Mouse (Mus musculus) retina, postnatal 7 days (tissue): ENCODE results near the gene Egln2.

ENCODE experiments used
- DNase-seq: peaks from one replicate; pipeline ENCODE4 v3.0.0-alpha.2; 2012; ENCODE audit warnings: low read depth, low spot score

The Egln2 gene

GRCm38 (mm10) chr7:27166614-27167474, at the start of gene Egln2:
TSS of gene Egln2 (minus strand) at chr7:27166802.
- peak; percentile 90 for DNase-seq

DNA sequence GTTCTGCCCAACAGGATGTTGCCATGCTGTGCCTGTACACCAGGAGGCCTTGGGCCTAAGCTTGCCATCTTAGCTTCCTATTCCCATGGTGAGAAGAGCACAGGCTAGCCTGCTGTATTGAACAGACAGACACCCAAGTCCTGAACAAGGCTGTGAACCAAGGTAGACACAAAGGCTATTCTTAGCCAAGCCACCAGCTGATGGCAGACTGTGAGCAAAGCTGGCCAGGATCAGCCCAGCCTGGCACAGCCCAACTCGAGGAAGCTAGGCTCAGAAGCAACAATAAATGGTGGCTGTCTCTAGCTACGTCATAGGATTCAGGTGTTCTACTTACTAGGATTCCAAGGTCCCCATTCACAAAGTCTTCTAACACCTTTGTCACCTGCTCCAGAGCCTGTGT, 46.0 kb upstream of the Egln2 start:
- DNase-seq: no peak

- no peak for DNase-seq
Observed at GRCm38 (mm10) chr7:27203730-27204449, 37.3 kb upstream of the Egln2 start.

GRCm38 (mm10) chr7:27198779-27199178, 32.2 kb upstream of the Egln2 start:
- DNase-seq: no peak

DNA sequence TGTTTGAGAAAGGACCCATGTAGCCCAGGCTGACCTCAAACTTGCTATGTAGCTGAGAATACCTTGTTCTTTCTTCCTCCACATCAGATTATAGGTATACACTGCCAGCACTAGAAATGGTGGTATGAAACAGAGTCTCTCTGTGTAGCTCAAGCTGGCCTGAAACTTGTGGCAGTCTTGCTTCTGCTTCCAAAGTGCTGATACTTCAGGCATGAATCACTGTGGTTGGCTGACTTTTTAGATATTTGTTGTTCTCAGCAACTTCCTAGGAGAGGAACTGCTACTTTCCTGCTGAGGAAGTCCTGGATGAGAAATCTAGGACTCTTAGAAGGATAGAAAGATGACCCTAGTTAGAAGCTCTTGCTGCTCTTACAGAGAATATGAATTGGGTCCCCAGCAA, 31.8 kb upstream of the Egln2 start:
- no peak for DNase-seq

DNA sequence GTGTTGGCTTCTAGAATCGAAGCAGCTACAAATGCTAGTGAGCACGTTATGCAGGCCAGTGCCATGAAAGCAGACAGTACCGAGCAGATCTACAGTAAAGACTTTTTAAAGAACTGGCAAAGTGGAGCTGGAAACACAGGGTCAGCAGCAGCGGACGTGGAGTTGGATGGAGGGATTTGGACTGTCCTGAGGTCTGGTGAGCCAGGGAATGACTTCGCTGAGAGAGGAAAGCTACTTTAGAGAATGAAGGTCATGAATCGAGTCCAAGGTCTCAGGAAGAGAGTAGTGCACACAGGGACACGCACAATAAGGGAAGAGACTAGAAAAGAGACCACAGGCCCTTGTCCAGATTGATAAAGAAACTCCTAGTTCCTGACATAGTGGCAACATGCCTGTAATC, 31.0 kb upstream of the Egln2 start:
- no peak for DNase-seq

- DNase-seq: no peak
Observed at GRCm38 (mm10) chr7:27197136-27197535, 30.5 kb upstream of the Egln2 start.

GRCm38 (mm10) chr7:27195681-27196611, 29.3 kb upstream of the Egln2 start, which contains the start of the genes BC024978 and Snrpa:
TSS of gene BC024978 (plus strand) at chr7:27195781.
TSS of gene Snrpa (minus strand) at chr7:27196271.
- DNase-seq: peak; percentile 97

DNA sequence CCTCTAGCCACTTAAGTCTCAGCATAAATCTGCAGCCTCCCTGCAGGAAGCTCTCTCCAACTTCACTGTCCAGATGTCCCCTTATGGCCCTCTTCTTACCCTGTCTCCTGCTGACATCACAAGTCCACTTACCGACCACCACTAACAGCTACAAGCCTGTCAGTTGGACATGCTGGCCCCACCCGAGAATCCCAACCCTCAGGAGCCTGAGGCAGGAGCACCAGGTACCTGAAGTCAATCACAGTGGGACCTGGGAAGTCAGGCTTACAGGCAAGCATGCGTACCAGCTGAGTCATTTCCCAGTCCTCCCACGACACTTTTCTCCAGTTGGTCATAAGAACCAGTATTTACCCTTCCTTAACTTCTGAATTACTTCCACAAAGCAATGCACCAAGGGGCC, 27.1 kb upstream of the Egln2 start:
- no peak for DNase-seq

DNA sequence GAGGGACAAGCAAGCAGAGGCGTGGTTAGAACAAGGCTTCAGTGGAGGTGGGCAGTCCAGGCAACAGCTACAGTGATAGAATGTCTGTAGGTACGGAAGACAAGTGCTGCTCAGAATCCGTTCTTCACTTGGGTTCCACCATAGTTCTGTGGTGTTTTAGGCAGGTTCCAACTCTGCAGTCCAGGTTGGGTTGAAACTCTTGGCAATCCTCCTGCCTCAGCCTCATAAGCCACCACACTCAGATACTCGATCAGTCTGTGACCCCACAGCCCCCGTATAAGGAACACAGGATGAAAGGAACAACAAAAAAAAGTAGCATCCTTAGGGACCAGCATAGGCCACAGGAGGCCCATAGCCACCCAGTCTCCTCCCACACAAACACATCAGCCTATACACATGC, 25.8 kb upstream of the Egln2 start:
- DNase-seq: no peak

DNA sequence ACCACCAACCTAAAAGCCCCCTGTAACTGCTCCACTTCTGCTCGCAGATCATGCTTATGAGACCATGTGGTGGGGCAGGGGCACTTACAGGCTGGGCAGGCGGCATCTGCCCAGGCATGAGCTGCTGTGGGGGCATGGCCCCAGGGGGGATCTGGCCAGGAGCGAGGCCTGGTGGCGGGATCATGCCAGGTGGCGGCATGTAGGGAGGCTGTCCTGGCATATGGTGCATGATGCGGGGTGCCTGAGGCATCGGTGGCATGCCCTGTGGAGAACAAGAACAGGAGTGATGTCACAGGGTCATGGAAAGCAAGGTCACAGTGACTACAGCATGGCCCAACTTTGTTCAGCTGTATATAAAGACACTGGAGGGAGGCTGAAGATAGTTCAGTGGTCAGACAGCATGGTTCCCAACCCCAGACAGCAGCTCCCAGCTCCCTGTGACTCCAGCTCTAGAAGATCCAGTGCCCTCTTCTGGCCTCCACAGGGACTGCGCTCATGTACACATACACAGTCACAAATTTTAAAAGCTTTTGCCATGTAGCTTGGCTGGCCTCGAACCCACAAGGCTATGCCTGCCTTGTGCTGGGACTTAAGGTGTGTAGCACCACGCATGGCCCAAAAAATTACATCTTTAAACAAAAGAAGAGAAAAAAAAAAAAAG, 22.8 kb upstream of the Egln2 start:
- no peak for DNase-seq

GRCm38 (mm10) chr7:27185986-27186385, 19.4 kb upstream of the Egln2 start:
- no peak for DNase-seq

- no peak for DNase-seq
Observed at GRCm38 (mm10) chr7:27184964-27185363, 18.4 kb upstream of the Egln2 start.

DNA sequence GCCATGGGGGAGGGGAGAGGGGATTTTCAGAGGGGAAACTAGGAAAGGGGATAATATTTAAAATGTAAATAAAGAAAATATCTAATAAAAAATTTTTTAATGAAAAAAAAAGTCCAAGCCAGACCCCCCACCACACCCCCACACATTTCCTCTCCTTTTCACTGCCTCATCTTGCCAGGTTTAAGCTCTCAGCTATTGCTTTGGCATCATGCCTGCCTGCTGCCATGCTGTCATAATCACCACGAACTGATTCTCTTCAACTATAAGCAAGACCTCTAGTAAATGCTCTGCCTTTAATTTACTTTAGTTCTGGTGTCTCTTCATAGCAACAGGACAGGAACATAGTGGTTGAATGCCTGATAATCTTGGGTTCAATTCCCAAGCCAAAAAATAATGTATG, 15.9 kb upstream of the Egln2 start:
- DNase-seq: no peak

DNA sequence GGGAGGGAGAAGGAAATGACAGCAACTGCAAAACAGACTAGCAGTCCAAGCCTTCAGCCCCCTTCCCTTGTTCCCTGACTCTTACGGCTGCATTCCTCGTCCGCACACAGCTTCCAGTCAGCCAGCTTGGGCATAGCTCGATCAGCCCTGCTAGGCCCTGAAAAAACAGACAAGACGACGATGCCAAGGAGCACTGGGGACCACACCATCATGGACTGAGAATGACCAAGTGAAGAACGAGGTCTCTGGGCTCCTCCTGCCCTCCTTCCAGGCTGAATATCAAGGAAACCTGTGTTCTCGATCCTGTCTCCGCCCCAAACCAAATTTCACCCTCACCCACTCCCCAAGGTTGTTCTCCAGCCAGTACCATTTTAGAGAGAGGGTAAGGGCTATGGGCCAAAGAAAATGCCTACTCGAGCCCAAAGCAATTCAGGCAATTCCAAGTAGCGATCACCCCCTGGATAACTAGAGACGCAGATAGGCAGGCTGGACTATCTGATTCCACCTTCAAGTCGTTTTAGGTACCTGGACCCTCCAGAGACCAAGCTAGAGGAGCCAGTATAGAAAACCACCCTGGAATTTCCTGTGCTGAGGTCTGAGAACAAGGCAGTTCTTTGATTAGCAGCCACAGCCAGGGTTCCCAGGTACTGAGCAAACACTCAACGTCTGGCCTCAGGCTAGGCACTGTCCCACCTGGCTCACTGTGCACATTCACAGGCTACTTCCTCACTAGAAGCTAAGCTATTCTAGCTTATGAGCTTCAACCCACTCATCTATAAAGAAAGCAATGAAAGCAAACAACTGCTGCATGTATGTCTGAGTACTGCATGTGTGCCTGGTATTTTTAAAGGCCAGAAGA, 14.5 kb upstream of the Egln2 start, which contains the start of the genes Gm21983 and Mia:
Gm21983 (minus strand) TSS at position 250 of the 859 bp plus-strand sequence.
Mia (minus strand) TSS at position 321 of the 859 bp plus-strand sequence.
- no peak for DNase-seq

- no peak for DNase-seq
Observed at GRCm38 (mm10) chr7:27180036-27180435, 13.4 kb upstream of the Egln2 start.

GRCm38 (mm10) chr7:27179217-27179918, 12.8 kb upstream of the Egln2 start:
- DNase-seq: no peak

- DNase-seq: peak; percentile 99
Observed at GRCm38 (mm10) chr7:27178324-27179216, 12.0 kb upstream of the Egln2 start, which contains the start of gene Rab4b. TSS of gene Rab4b (minus strand) at chr7:27178896.
